Mouse (Mus musculus): ENCODE results near the gene Rhbdl1. TPM values are rescaled to one million over a fixed set of nuclear protein-coding genes. Genes with fewer than 3 reads are reported as not detected.

Rhbdl1 gene
- polyA plus RNA-seq, 1 experiment from 2014 or later = 1.6 TPM

DNA sequence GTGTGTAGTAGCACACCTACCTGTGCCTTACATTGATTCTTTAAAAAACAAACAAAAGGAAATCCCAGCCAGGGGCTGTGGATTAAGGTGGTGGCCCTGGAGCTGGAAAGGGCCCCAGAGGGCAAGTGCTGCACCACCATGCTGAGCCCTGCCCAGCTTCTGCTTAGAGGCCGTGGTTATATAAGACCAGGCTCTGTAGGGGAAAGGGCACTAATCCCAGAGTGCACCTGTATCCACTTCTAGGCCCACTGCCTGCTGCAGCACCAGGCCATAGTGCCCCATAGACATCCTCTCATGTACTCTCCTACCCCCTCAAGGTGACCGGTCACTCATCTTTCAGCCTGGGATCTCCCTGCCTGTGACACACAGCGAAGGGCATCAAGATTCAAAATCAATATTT lies 29.1 kb upstream of the Rhbdl1 start:
- H3K9me3 ChIP-seq (ENCODE audit: control insufficient read depth, low read length) = no peaks in the 10 kb centered on the region
- 0 out of 2 replicates have a peak overlapping the region, but pooled peaks have one; percentile 2 for H3K9ac ChIP-seq (ENCODE audit: low read depth, low read length)
- H3K36me3 ChIP-seq (ENCODE audit: control insufficient read depth, insufficient read depth, low read length) = no peaks in the 10 kb centered on the region
- H3K4me3 ChIP-seq (ENCODE audit: low read length) = no peak overlapping the region
- no peak overlapping the region for H3K27ac ChIP-seq (ENCODE audit: low read length)
- no peaks in the 10 kb centered on the region for H3K27me3 ChIP-seq (replicated peaks; ENCODE audit: control insufficient read depth, insufficient read depth, low read length)
- H3K4me2 ChIP-seq (ENCODE audit: low read depth, low read length) = no peak overlapping the region
- peaks cover 26% of the 10 kb centered on the region for H3K4me1 ChIP-seq (ENCODE audit: control insufficient read depth, insufficient read depth, low read length)
- ATAC-seq = no peak
- 84% methylated on average over 3 of the region's 3 CpGs for WGBS

DNA sequence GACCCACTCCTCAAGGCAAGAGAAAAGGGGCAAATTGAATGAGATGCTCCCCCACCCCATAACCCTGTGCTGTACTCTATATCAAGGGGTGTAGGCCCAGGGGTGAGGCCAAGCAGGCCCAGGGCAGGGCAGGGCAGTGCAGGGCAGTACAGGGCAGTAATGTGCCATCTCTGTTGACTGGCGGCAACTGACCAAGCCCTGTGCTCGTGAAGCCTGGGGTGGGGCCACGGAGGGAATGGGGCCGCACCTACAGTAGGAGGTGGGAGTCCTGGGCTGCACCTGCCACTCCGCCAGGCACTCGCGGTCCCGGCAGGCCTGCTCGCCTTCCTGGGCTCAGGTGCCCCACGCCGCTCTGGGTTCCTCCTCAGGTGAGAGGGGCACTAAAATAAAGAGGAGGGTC lies 28.2 kb upstream of the Rhbdl1 start:
- H3K4me3 ChIP-seq (ENCODE audit: low read length) = no peak overlapping the region; the same call in 1 of the 2 replicates
- 76% methylated on average over 11 of the region's 11 CpGs for WGBS
- no peak for ATAC-seq
- no peaks in the 10 kb centered on the region for H3K9me3 ChIP-seq (ENCODE audit: control insufficient read depth, low read length)
- H3K9ac ChIP-seq (ENCODE audit: low read depth, low read length) = peak overlapping the region; percentile 36; the same call in 1 of the 2 replicates
- H3K4me1 ChIP-seq (ENCODE audit: control insufficient read depth, insufficient read depth, low read length) = peaks cover 34% of the 10 kb centered on the region
- no peaks in the 10 kb centered on the region for H3K36me3 ChIP-seq (ENCODE audit: control insufficient read depth, insufficient read depth, low read length)
- no peaks in the 10 kb centered on the region for H3K27me3 ChIP-seq (replicated peaks; ENCODE audit: control insufficient read depth, insufficient read depth, low read length)
- no peak overlapping the region for H3K4me2 ChIP-seq (ENCODE audit: low read depth, low read length)
- H3K27ac ChIP-seq (ENCODE audit: low read length) = no peak overlapping the region

DNA sequence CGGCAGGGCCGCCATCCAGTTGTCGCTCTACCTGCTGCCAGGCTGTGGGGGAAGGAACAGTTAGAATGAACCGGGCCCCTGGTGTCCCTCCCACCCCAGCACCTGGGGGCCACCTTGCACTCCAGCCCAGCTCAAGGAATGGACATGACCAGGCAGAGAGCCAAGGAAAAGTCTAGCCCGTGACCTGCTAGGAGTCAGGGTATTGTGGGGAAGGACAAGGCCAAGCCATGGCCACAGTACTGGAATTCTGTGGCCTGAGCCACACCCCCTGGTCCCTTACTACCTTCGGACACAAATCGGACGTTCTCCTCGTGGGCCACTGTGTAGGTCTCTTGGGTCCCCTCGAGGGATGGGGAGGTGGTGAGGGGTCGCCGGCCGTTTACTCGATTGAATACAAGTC lies 27.2 kb upstream of the Rhbdl1 start:
- Histone ChIP-seq H3K9me3 (ENCODE audit: control insufficient read depth, low read length) (no peaks in the 10 kb centered on the region), H3K27me3 (replicated peaks; ENCODE audit: control insufficient read depth, insufficient read depth, low read length) (no peaks in the 10 kb centered on the region), H3K4me3 (ENCODE audit: low read length) (no peak overlapping the region), H3K4me2 (ENCODE audit: low read depth, low read length) (no peak overlapping the region), H3K9ac (ENCODE audit: low read depth, low read length) (no peak overlapping the region), H3K4me1 (ENCODE audit: control insufficient read depth, insufficient read depth, low read length) (peaks cover 35% of the 10 kb centered on the region), H3K27ac (ENCODE audit: low read length) (no peak overlapping the region), H3K36me3 (ENCODE audit: control insufficient read depth, insufficient read depth, low read length) (no peaks in the 10 kb centered on the region)
- WGBS = 91% methylated on average over 14 of the region's 14 CpGs
- ATAC-seq = no peak

DNA sequence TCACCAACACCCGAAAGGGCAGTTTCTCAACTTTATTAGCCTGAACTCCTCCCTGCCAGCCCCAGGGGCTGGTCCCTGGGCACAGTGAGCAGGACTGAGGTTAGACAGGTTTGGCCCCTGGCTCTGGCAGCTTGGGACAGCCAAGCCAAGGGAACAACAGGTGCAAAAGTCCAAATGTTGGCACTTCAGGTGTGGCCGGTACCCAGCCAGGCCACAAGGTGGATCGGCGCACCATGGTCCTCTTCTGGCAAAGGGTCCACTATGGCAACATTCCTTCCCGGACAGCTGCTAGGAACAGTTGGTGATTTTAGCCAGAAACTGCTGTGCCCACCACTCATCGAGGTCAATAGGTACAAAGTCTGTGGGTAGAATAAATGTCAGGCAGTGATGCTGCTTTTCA lies 26.6 kb upstream of the Rhbdl1 start:
- H3K4me3 ChIP-seq (ENCODE audit: low read length) = no peak overlapping the region
- H3K9ac ChIP-seq (ENCODE audit: low read depth, low read length) = no peak overlapping the region
- H3K4me2 ChIP-seq (ENCODE audit: low read depth, low read length) = no peak overlapping the region
- H3K27ac ChIP-seq (ENCODE audit: low read length) = no peak overlapping the region
- no peak for ATAC-seq
- peaks cover 35% of the 10 kb centered on the region for H3K4me1 ChIP-seq (ENCODE audit: control insufficient read depth, insufficient read depth, low read length)
- 84% methylated on average over 6 of the region's 6 CpGs for WGBS
- H3K27me3 ChIP-seq (replicated peaks; ENCODE audit: control insufficient read depth, insufficient read depth, low read length) = no peaks in the 10 kb centered on the region
- no peaks in the 10 kb centered on the region for H3K36me3 ChIP-seq (ENCODE audit: control insufficient read depth, insufficient read depth, low read length)
- no peaks in the 10 kb centered on the region for H3K9me3 ChIP-seq (ENCODE audit: control insufficient read depth, low read length)

DNA sequence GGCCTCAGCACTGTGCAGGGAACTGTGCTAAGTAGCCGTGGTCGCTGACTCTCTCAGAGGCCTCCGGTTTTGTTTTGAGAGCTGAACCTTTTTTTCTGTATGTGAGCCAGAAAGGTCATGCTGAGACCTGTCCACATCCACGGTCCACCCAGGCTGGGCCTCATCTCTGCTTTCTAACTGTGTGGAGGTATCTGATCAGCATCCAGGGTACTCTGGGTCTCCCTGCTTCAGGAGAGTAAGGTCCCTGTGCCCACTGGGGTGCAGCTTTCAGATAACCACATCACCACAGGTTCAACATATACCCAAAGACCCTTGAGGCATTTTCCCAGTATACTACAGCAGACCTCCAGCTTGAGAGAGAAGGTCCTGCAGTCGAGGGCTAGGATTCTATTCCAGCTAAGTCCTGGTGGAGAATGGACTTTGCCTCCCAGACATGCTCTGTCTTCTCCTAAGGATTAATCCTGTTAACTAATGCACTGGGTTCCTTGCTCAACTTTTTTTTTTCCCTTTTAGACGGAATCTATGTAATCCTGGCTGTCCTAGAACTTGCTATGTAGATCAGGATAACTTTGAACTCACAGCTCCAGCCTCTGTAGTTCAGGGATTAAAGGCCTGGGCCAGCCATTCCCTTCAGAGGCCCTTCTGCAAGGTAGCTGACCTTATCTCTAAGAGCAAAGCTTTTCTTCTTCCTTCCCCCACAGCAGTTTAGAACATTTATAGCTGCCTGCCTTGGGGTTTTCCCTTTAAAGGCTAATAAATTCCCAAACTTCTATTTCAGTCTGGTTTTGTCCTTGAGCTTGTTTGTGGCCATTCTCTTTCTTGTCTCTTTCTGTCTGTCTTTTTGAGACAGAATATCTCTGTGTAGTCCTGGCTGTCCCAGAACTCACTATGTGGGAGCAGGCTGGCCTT lies 24.9 kb upstream of the Rhbdl1 start:
- peak overlapping the region; percentile 86 for H3K9ac ChIP-seq (ENCODE audit: low read depth, low read length)
- ATAC-seq = no peak; the same call in 1 of the 2 replicates
- peaks cover 27% of the 10 kb centered on the region for H3K4me1 ChIP-seq (ENCODE audit: control insufficient read depth, insufficient read depth, low read length)
- no peaks in the 10 kb centered on the region for H3K9me3 ChIP-seq (ENCODE audit: control insufficient read depth, low read length)
- peak overlapping the region; percentile 75 for H3K4me3 ChIP-seq (ENCODE audit: low read length)
- peak overlapping the region; percentile 78 for H3K27ac ChIP-seq (ENCODE audit: low read length)
- 11% methylated on average over 6 of the region's 6 CpGs for WGBS
- H3K4me2 ChIP-seq (ENCODE audit: low read depth, low read length) = peak overlapping the region; percentile 96
- H3K27me3 ChIP-seq (replicated peaks; ENCODE audit: control insufficient read depth, insufficient read depth, low read length) = no peaks in the 10 kb centered on the region
- no peaks in the 10 kb centered on the region for H3K36me3 ChIP-seq (ENCODE audit: control insufficient read depth, insufficient read depth, low read length)

DNA sequence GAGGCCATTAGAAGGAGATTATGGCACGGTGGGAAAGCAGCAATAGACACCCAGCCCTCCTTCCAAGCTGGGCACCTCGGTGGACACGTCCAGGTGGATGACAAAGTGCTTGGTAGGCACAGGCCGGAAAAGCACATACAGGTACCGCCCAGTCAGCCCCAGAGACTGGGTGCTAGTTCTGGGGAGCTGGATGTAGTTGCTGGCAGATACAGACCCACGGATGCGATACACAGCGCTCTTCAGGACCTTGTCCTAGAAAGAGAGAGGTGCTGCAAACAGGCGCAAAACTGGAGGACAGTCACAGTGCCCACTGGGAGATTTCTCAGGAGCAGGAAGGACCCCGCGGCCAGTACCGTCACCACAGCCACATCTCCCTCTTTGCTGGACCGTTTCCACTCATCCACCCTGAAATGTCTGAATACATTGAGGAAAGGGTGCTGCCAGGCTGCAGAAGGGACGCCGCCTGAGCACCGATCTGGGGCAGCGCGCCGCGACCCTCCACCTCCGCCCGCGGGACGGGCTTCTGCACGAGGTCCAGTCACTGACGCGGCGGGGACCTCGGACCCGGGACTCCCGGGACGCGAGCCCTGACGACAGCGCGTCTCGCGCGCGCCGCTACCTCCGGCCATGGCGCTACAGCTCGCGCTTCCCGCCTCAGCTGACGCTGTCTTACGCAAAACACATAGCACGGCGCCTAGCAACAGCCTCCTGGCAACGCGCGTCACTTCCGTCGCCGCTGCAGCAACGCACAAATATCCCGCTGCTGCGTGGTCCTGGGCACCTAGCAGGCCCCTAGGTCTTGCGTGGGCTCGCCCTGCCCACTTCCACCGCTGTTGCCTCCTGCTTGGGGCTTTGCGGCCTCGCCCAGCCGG lies 24.0 kb upstream of the Rhbdl1 start, which contains the start of gene Wdr90:
Gene Wdr90, minus strand, starts transcription at position 670 of the 872 bp plus-strand sequence.
- 2% methylated on average over 65 of the region's 65 CpGs for WGBS
- H3K4me1 ChIP-seq (ENCODE audit: control insufficient read depth, insufficient read depth, low read length) = peaks cover 24% of the 10 kb centered on the region
- no peaks in the 10 kb centered on the region for H3K36me3 ChIP-seq (ENCODE audit: control insufficient read depth, insufficient read depth, low read length)
- H3K9ac ChIP-seq (ENCODE audit: low read depth, low read length) = peak within 1 kb of the TSS; percentile 86
- H3K4me2 ChIP-seq (ENCODE audit: low read depth, low read length) = peak within 1 kb of the TSS; percentile 96
- no peaks in the 10 kb centered on the region for H3K9me3 ChIP-seq (ENCODE audit: control insufficient read depth, low read length)
- H3K4me3 ChIP-seq (ENCODE audit: low read length) = peak within 1 kb of the TSS; percentile 75
- peak within 1 kb of the TSS; percentile 78 for H3K27ac ChIP-seq (ENCODE audit: low read length)
- peak; percentile 92 for ATAC-seq
- H3K27me3 ChIP-seq (replicated peaks; ENCODE audit: control insufficient read depth, insufficient read depth, low read length) = no peaks in the 10 kb centered on the region

DNA sequence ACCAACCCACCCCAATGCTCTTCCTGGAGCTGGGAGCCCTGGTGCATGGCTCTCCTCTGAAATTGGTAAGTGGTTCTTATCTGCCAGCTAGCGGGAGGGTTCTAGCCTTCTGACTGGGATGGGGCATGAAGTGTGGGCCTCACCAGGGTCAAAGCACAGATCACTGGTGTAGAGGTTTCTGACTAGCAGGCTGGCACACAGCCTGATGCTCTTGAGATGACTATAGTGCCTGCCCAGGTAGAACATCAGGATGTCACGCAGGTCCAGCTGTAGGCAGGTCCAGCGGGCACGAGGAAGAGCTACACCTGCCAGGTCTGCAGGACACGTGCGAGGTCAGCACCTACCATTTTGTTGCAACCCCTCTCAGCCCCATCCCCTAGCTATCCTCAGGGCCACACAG lies 23.1 kb upstream of the Rhbdl1 start:
- Histone ChIP-seq H3K27me3 (replicated peaks; ENCODE audit: control insufficient read depth, insufficient read depth, low read length) (no peaks in the 10 kb centered on the region), H3K9me3 (ENCODE audit: control insufficient read depth, low read length) (no peaks in the 10 kb centered on the region), H3K4me1 (ENCODE audit: control insufficient read depth, insufficient read depth, low read length) (peaks cover 21% of the 10 kb centered on the region), H3K9ac (ENCODE audit: low read depth, low read length) (peak overlapping the region; percentile 86), H3K36me3 (ENCODE audit: control insufficient read depth, insufficient read depth, low read length) (no peaks in the 10 kb centered on the region), H3K4me2 (ENCODE audit: low read depth, low read length) (0 out of 2 replicates have a peak overlapping the region, but pooled peaks have one; percentile 96), H3K27ac (ENCODE audit: low read length) (no peak overlapping the region), H3K4me3 (ENCODE audit: low read length) (0 out of 2 replicates have a peak overlapping the region, but pooled peaks have one; percentile 75)
- no peak for ATAC-seq
- WGBS = 87% methylated on average over 6 of the region's 6 CpGs

DNA sequence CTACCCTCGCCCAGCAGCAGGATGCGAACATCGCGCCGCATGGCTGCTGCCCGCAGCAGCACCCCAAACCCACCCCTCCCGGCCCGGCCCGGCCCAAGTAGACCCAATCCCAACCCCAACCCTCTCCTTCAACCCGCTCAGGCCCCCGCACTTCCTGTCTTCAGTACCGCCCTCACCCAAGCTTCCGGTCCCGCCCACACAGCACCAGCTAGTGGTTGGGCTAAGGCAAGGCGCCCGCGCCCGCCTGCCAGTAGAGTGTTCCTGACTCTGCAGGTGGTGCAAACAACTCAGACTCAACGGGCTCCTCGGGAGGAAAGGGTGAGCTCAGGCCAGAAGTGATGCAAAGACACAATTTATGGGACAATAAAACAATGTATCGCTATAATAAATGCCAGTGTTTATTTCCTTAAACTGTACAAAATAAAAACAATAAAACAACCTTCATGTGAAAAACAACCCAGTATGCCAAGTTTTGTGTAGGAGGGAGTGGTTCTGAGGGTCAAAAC lies 7.4 kb upstream of the Rhbdl1 start, which contains the start of gene Rhot2:
Gene Rhot2, minus strand, starts transcription at position 456 of the 506 bp plus-strand sequence.
- Histone ChIP-seq H3K27ac (ENCODE audit: low read length) (peak within 1 kb of the TSS; percentile 86), H3K4me1 (ENCODE audit: control insufficient read depth, insufficient read depth, low read length) (peaks cover 13% of the 10 kb centered on the region), H3K27me3 (replicated peaks; ENCODE audit: control insufficient read depth, insufficient read depth, low read length) (no peaks in the 10 kb centered on the region), H3K9me3 (ENCODE audit: control insufficient read depth, low read length) (no peaks in the 10 kb centered on the region), H3K4me2 (ENCODE audit: low read depth, low read length) (peak within 1 kb of the TSS; percentile 79), H3K4me3 (ENCODE audit: low read length) (peak within 1 kb of the TSS; percentile 85), H3K36me3 (ENCODE audit: control insufficient read depth, insufficient read depth, low read length) (peaks cover 14% of the 10 kb centered on the region; the same call in 1 of the 2 replicates), H3K9ac (ENCODE audit: low read depth, low read length) (peak within 1 kb of the TSS; percentile 93)
- ATAC-seq = peak; percentile 97
- under 1% methylated on average over 21 of the region's 21 CpGs for WGBS

Measured in intestine, embryonic 16.5 days (tissue).